Mouse (Mus musculus): ENCODE data around the gene Slc30a4.

Slc30a4 gene

DNA sequence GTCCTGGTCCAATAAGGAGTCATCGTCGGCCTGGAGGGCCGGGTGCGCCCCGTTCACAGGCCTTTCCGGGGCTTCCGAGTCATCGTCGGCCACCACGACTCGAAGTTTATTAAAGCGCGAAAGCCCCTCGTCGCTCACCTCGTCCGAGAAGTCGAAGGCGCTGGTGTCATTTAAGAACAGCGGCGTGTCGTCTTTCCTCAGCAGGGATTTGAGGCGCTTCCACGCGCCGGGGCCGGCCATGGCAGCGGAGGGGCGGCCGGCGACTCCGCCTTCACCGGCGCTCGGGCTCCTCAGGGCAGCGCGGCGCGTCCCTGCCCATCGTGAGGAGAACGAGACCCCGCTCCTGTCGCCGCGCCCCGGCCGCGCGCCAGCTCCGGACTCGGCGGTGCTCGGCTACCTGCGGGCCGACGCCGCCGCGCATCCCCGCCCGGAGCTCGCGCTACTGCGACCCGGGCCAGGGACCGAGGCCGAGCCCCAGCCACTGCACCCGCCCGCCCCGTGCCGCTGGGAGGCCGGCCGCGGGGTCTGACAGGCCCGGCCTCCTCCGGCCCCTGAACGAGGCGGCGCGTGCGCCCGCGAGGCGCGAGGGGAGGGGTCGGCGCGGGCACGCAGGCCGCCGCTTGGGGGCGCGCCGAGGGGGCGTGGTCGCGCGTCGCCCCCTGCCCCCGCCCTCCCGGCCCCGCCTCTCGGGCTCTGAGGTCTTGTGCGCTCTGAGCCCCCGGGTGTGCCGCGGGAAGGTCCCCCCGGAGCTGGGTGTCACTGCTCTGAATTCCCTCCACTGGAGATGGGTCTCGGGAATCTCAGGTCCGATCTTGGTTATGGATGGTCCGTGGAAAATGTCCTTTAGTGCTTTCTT is at the start of gene Slc30a4:
TSS of gene Slc30a4 (minus strand) at position 483 of the 856 bp plus-strand sequence.
- peak; percentile 86 for DNase-seq (ENCODE audit: low read depth)

DNA sequence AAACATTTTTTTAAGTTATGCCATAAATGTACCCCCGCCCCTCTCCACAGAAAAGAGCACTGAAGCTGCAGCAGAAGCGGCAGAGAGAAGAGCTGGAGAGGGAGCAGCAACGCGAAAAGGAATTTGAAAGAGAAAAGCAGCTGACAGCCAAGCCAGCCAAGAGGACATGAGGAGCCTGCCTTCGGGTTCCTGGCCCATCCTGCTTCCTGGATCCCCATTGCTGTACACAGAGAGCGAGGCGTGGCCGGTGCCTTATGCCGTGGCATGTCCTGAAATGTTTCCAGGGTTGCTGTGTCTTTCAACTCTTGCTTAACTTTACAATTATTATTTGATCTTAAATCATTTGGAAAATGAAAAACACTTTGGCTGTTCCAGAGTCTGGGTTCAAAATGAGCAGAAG is 44.0 kb upstream of the Slc30a4 start:
- no peak for DNase-seq (ENCODE audit: low read depth)

DNA sequence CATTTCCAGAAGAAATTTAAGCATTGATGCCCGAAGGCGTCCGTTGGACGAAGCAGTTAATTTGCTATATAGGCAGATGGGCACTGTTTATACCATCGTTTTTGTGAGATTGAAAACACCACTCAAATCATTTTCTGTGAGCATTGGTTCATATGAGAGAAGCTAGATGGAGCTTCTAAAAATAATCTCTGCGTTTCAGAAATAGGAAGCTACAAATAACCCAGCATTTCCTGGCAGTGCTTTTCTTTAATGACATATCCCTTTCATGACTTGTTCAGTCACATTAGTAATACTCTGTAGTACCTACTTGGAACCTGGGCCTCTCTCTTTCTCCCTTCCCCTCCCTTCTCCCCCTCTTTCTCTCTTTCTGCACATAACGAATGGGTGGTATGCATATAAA is 36.6 kb upstream of the Slc30a4 start:
- DNase-seq (ENCODE audit: low read depth) = peak; percentile 40

DNA sequence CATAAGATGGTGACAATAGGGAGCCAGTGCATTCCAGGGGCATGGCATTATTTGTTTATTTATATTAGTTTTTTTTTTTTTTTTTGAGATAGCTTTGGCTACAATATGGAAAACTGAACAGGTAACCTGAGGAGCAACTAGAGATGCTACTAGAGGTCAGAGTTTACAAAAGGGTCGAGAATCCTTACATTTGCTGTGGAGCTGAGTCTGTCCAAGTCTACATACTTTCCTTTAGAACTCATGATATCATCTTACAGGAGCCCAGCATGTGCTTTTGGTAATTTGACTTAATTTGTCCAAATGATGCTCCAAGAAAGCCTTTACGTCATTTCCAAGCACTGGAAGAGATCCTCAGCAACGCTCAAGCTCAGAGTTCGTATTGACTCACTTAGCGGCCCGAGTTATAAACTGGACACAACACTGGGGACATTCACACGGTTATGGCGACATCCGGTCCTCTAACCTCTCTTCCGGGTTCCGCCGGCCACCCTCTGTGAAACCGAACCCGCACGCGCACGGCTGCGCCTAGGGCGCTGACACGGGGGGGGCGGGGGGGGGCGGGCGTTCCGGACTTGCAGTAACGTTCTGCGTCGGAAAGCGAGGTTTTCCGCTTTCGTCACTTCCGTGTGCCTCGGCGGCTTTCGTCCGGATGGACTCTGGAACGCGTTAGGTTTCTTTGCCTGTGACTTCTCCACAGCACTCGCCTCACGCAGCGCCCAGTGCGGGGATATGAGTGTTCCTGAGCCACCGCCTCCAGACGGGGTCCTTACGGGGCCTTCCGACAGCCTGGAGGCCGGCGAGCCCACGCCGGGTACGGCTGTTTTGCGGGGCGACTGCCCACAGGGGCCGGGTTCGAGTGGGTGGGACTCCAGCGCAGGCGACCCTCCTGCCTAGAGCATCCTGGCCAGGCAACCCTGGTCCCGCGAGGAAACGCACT is 35.7 kb upstream of the Slc30a4 start, which contains the start of gene Bloc1s6:
TSS of gene Bloc1s6 (plus strand) at position 610 of the 937 bp plus-strand sequence.
- DNase-seq (ENCODE audit: low read depth) = peak; percentile 97

DNA sequence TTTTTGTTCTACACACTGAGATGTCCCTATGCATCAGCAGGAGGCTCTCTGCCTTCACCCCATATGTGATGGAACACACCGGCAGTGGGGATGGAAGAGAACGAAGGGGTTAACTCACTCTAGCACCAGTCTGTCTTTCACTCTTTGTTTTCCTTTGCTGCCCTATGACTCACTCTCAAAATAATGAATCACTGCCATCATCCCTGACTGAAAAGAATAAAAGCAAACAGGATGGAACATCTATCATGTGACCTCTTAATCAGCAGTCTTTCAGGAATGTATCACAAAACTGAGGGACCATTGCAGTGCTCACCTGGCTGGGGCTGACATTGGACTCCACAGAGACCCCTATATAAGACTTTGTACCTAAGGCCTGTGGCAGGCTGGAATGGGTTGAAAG is 29.0 kb upstream of the Slc30a4 start:
- peak; percentile 68 for DNase-seq (ENCODE audit: low read depth)

DNA sequence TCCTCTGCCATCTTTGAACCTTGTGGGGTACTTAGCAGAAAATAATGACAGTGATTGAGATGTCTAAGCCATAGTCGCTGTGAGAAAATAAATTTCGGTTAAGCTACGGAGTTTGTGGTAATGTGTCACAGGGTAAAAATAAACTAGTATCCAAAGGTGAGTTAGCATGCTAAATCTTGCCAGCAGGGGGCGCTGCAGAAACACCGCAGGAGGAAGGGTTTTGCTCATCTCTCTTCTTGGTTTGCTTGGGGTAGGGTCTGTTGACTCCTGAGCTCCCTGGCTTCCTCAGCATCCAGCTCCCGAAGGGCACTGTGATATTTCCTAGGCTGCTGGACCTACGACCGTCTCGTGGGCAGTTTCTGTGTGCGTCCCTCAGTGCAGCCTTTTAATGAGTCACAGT is 23.1 kb upstream of the Slc30a4 start:
- peak; percentile 50 for DNase-seq (ENCODE audit: low read depth)

DNA sequence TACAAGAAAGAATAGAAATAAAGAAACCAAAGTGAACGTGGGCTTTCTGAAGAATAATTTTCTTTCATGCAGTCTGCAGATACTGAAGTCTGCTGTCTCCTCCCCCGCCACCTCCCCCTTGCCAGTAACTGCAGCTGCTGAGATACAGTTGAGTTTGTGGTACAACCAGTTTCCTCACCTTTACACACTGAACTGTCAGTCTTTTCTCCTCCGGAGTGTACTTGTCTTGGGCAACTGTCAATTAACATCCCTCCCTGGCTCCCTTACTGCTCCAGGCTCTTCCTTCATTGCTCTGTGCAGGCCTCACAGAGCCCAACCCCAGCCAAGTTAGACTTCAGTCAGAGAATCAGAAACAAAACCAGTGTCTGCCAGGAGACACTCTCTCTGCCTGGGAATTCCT is 18.1 kb upstream of the Slc30a4 start:
- no peak for DNase-seq (ENCODE audit: low read depth)

DNA sequence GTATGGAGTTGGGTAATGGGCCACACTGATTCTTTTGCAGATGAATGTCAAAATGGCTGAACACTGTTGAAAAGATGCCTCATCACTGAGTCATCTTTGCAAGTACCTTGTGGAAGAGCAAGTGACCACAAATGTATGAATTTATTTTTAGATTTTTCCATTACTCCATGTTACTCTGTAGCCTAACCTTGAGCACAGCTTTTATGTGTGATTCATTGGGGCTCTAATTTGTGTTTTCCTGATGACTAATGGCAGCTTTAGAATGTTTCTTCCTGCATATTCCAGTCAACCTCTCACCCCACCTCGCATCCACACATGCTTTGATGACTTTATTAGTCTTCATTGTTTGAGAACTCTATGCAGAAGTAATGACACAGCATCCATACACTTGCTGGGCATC is 16.8 kb upstream of the Slc30a4 start:
- DNase-seq (ENCODE audit: low read depth) = peak; percentile 86

DNA sequence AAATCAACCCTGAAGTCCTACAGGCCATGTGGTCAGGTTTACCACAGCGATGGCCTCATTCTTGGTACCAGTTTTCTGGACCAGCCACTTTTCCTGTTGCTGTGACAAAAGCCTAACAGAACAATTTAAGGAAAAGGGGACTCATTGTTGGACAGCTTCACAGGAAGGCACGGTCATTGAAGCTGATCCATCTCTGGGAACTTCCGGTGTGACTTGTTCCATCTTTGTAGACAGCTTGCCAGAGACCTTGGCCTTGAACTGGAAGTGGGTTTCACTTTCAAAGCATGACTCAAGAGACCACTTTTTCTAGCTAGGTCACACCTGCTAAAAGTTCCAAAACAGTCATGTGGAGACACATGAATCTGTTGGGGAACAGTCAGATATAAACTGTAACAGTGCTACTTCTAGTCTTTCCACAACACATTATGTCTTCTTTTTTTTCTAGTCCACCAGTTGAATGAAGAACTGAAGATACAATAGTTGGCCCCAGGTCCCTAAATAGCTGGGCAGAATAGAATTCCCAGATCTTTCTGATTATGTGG is 13.9 kb upstream of the Slc30a4 start:
- no peak for DNase-seq (ENCODE audit: low read depth)

DNA sequence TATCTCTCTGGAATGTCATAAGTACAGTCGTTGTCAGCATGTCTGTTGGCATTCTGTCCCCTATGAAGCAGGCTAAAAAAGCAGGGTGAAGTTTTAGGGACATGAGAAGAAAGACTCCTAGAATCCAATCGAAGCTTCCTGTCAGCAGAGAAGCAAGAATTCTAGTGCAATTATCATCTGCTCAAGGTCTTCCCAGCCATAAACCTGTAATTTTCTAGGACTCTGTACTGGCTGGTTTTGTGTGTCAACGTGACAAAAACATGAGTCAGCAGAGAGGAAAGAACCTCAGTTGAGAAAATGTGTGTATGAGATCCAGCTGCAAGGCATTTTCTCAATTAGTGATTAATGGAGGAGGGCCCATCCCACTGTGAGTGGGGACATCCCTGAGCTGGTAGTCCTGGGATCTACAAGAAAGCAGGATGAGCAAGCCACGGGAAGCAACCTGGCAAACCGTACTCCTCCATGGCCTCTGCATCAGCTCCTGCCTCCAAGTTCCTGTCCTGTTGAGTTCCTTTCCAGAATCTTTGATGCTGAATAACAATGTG is 12.8 kb upstream of the Slc30a4 start:
- peak; percentile 39 for DNase-seq (ENCODE audit: low read depth)

DNA sequence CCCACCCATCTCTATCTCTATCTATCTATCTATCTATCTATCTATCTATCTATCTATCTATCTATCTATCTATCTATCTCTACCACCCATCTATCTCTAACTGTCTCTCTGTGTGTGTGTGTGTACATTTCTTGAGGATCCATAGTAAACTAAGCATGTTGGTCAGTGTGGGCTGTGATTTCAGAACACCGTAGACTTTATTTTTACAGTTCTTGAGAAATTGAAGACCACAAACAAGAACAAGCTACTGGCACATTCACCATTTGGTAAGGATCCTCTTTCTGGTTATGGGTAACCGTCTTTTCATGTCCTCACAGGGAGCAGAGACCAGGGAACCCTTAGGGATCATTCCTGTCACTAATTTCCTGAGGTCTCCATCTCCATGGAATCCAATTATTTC is 10.4 kb upstream of the Slc30a4 start:
- no peak for DNase-seq (ENCODE audit: low read depth)

DNA sequence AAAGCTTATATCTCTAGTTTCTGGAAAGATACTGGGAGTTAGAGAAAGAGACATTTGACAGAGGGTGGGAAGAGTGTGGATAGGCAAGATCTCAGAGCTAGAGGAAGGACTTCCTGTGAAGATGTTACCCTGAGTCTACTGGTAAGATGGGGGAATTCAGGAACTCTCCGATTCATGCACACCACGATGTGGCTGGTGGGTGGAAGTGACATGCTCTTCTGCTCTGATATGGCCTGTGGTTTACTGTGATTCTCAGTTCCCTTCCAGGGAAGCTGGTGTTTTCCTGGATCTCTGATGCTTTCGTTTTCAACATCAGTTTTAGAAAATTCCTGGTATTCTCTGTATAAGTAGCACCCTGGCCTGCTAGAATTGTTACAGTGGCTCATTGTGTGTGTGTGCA is 9.4 kb upstream of the Slc30a4 start:
- DNase-seq (ENCODE audit: low read depth) = no peak

DNA sequence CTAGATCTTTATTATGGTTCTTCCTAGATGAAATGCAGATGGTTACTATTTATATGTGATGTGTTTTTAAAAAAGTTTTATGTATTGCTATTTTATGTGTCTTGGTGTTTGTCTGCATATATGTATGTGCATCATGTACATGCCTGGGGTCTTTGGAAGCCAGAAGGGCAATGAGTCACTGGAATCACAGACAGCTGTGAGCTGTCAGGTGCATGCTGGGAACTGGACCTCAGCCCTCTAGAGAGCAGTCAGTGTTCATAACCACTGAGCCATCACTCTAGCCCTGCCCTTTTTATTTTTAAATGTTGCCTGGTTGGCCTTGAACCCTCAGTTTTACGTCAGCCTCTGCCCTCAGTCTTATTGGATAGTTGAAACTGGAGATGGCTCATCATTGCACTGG is 6.7 kb upstream of the Slc30a4 start:
- DNase-seq (ENCODE audit: low read depth) = peak; percentile 74

DNA sequence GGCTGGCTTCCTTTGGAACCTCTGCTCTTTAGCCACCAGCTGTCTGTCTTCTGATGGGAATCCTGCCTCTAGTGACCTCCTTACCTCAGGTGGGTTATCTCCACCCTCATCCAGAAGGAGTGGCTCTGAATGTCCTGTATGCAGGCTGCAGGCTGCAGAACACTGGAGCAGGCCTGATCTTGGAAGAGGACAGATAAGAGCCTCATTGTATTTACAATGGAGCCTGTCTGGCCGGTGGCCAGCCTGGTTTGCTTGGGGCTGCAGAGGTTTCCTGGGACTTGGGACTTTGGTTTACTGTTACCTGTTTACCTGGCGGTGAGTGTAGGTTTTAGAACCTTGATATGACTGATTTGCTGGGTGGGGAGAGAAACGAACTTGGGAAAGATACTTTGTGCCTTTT is 5.6 kb upstream of the Slc30a4 start:
- DNase-seq (ENCODE audit: low read depth) = no peak

DNA sequence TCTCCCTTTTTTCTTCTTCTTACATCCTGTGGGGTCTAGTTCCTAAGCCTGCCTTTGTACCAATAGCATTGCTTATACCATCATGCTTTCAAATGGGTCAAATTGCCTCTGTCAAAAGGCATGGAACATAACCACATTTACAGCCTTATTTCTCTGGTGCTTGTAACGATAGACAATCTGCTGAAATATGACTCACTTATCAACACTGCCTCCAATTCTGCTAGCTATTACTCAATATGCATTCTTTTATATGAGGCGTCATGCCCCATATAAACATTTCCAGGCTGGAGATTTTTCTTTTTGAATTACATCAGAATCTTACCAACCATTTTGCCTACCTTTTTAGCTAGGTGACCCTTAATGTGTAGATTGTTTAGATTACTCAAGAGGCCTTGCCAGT is 2.1 kb upstream of the Slc30a4 start:
- peak; percentile 79 for DNase-seq (ENCODE audit: low read depth)

DNA sequence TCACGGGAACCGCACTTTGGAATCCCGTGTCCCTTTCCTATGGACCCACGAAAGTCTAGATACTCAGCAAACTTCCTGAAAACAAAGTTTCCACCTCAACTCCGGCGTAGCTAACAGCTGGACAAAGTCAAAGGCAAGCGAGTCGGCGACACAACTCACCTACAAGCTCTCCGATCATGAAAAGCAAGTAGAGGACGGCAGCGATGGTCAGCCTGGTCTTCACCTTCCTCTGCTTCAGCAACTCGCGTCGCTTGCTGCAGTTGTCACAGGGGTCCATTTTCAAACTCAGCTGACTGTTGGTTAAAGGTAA is 637 bp downstream of the Slc30a4 start:
- DNase-seq (ENCODE audit: low read depth) = no peak

DNA sequence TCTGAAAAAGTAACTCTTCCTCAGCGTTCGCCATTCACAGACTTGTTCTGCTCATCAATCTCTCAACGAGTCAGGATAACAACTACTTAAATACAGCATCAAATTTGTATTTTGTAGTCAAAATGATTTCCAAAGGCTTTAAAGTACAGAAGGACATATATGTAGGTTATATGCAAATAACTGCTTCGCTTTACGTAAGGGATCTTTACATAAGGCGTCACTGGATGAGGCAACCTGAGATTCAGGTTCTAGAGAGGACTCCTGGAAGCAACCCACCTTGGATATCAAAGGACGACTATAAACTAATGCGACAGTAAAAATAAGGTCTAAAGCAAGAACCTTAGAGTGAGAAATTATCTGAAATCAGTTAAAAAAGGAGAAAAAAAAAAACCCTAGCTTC is 1.5 kb downstream of the Slc30a4 start:
- no peak for DNase-seq (ENCODE audit: low read depth)

DNA sequence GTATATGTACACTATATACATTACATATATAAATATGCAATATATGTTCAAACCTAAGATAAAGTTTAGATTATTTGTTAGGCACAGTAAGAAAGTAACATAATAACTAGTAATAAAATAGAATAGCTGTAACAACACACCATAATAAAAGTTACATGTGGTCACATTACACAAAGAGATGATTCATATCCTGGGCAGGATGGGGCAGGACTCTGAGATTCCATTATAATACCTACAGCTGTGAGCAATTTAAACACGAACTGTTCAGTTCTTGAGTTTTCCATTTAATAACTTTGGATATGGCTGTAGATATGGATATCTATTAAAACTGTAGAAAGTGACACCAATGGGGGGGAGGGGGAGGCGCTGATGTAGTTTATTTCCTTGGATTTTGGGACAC is 4.9 kb downstream of the Slc30a4 start:
- DNase-seq (ENCODE audit: low read depth) = peak; percentile 57

DNA sequence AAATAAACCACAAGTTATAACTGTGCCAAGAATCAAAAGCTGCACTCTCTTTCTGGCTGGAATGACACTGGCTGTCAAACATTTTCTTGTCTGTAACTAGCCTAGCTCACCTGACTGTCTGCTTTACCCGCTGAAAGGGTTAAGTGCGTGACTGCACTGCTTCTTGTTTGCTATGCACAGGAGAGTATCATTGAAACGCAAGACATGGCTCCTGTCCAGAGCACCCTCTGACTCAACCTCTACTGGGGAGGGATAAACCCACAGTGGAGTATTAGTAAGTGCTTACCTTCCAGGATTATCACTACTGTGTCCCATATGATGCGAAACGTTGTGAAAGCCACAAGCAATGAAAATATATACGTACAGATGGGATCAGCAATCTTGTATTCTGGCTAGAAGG is 15.8 kb downstream of the Slc30a4 start:
- peak; percentile 73 for DNase-seq (ENCODE audit: low read depth)

DNA sequence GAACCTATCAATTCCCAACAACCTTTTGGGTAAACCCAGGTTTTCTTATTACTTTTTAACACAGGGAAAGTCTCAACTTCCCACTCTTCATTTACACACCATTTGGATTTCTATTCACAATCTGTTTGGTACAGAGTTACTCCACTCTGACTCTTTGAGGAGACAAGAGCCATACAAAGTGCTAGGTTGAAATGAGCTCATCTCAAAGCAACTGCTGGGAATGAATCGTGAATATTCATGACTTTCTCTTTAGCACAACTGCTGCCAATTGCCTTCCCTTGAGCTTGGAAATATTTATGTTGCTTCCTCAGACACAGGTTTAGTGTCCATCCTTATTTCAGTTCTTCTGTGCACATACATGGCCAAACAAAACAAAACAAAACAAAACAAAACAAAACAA is 18.8 kb downstream of the Slc30a4 start:
- no peak for DNase-seq (ENCODE audit: low read depth)

DNA sequence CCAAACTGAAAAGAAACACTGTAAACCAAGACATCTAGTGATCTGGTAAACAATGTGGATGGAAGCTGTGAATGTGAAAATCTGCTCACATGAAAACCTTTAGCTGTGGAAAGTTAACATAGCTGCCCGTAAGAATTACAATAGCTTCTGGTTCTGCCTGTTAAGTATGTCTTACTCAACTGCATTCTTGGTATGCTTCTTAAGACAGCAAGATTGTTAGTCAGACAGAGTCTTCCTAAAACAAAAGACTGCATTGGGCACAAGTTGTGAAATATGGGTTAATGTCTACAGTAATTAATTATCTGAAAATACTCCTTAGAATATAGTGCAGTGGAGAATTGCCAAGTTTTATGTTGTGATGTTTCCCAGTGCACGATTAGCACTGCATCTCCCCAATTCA is 19.9 kb downstream of the Slc30a4 start:
- DNase-seq (ENCODE audit: low read depth) = no peak

DNA sequence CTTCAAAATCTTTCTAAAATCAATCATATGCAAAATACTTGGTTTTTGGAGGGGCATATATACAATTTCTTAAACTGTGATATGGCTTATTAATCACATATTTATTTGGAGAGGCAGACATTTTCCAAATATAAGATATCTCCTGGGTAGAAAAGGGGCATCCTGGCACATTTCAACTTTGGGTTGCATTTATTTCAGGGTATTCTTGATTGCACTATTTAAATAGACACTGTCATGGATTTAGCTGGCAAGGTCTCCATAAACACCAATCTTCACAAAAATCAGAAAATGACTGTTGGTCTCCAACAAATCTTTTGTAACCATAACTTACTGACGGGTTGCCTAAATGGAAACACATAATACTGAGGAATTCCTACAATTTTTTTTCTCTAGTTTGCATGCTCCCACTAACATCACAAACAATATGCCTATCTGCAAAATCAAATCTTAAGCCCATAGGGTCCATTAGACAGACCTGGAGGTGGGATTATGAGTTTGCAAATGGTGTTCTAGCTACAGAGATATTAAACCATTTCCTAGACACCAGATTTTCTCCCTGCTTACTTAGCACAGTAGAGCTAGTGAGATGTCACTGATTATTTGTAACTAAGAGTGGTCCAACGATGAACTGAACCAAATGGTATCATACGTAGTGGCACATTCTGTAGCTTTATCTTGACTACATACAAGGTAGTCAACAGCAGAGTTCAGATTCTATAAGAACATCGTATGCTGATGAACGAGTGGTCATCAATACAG is 20.9 kb downstream of the Slc30a4 start:
- peak; percentile 48 for DNase-seq (ENCODE audit: low read depth)
